Comparison of ENCODE assay signal across 8 mouse cellular contexts in the genomic region with DNA sequence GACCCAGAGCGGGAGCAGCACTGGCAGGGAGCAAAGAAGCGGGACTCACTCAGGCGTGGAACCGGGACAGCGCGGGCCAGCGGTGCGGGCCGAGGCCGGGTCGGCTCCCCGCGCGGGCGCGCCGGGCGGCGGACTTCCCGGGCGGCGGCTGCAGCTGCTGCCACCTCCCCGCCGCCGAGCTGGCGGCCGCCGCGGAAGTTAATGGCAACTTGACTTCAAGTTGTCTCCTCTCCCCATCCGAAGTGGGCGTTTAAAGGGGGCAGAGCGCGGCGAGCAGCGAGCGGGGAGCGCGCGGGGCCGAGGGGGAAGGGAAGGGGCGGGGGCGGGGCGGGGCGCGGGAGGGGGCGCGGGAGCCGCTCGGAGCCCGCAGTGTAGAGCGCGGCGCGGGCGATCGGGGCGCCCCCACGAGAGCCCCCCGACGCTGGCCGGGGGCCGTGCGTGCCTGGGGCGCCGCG. TPM values are rescaled to one million over a fixed set of nuclear protein-coding genes. Genes with fewer than 3 reads are reported as not detected.
DNase-seq lines count a peak whose midpoint lies in the region; ATAC-seq and TF ChIP-seq lines count a peak whose summit lies in the region.

No protein-coding gene starts in this region.

- DNase-seq in kidney, adult 18-20 months, result peak; percentile 30
- no peak for DNase-seq in kidney, adult 9 months
- DNase-seq in adrenal gland, postnatal 14 days, result peak; percentile 59
- peak; percentile 49 to 59 for DNase-seq in kidney, postnatal 4 days
- DNase-seq in mesoderm, embryonic 11.5 days (ENCODE audit: low read depth, low spot score), result peak; percentile 36
- DNase-seq in spleen, adult 2 months (ENCODE audit: low read depth in 1 of 2, low spot score in 2 of 2), result peak; percentile 49 to 71

- 0% methylated on average over 33 of the region's 66 CpGs for WGBS in heart, embryonic 13.5 days
- 0% methylated on average over 18 of the region's 66 CpGs for WGBS in spleen, adult 2 months

- H3K27ac ChIP-seq in heart, embryonic 13.5 days (replicated peaks), result no peak overlapping the region
- peak overlapping the region; percentile 97 for H3K27ac ChIP-seq in spleen, adult 2 months (ENCODE audit: insufficient read depth, low read length)

- no peaks in the 10 kb centered on the region for H3K36me3 ChIP-seq in heart, embryonic 13.5 days
- no peaks in the 10 kb centered on the region for H3K36me3 ChIP-seq in spleen, adult 2 months (ENCODE audit: control insufficient read depth, insufficient read depth, low read length)

- peak overlapping the region; percentile 100 for H3K4me2 ChIP-seq in heart, embryonic 13.5 days

- peak overlapping the region; percentile 81 for H3K9ac ChIP-seq in heart, embryonic 13.5 days

- peak overlapping the region; percentile 79 for H3K4me3 ChIP-seq in heart, embryonic 13.5 days
- H3K4me3 ChIP-seq in spleen, adult 2 months (ENCODE audit: extremely low read depth, insufficient read depth, insufficient read length), result peak overlapping the region; percentile 71

- no peaks in the 10 kb centered on the region for H3K9me3 ChIP-seq in heart, embryonic 13.5 days

- TF ChIP-seq POLR2A in spleen, adult 2 months (IDR thresholded peaks at IDR 0.05; ENCODE audit: low read depth, low read length), result peak; percentile 73

- H3K4me1 ChIP-seq in heart, embryonic 13.5 days, result peaks cover 20% of the 10 kb centered on the region
- H3K4me1 ChIP-seq in spleen, adult 2 months (ENCODE audit: control insufficient read depth, insufficient read depth, insufficient read length), result peaks cover 4% of the 10 kb centered on the region

- ATAC-seq in heart, embryonic 13.5 days (ENCODE audit: extremely low read depth, insufficient number of reproducible peaks, low FRiP score, low TSS enrichment), result no peak
- no peak for ATAC-seq in erythroid progenitor cell, adult 5-6 weeks (replicated peaks; ENCODE audit: low FRiP score, poor library complexity, severe bottlenecking)

- peaks cover 80% of the 10 kb centered on the region for H3K27me3 ChIP-seq in heart, embryonic 13.5 days (replicated peaks)
- H3K27me3 ChIP-seq in spleen, adult 2 months (ENCODE audit: control insufficient read depth, insufficient read depth, low read length), result no peaks in the 10 kb centered on the region

- TF ChIP-seq CTCF in spleen, adult 2 months (IDR thresholded peaks at IDR 0.05; ENCODE audit: extremely low read depth, insufficient read depth, insufficient read length, insufficient replicate concordance), result no peak

RNA-seq across cellular contexts. Expression of gene Satb1, which starts 0.6 kb away (rescaled TPM):
- 21.2 and 39.7 TPM in 2 replicates for total RNA-seq in adrenal gland, postnatal 14 days (2021)
- 6.8 and 7.0 TPM in 2 replicates for polyA plus RNA-seq in heart, embryonic 13.5 days (2015; fragmentation: Nextera tagmentation; extraction: Ambion mirVana)
- polyA plus RNA-seq in spleen, adult 2 months (2012; rRNA removed), result 43.7 and 46.8 TPM in 2 replicates
- 15.9 and 24.3 TPM in 2 replicates for total RNA-seq in erythroid progenitor cell, adult 5-6 weeks (2015; ENCODE audit: low replicate concordance)
- total RNA-seq in erythroid progenitor cell, adult 5-6 weeks (2017; ENCODE audit: low replicate concordance), result 4.2 and 5.6 TPM in 2 replicates
